Mouse (Mus musculus) cortical plate, adult 2 months (tissue): Measurements from ENCODE around the gene Crlf2.

ENCODE experiments used
- CTCF ChIP-seq: fragments of 200-500 bp; IDR thresholded peaks from 2 replicates; pipeline ENCODE4 v1.5.1; 2011; ENCODE audit warnings: mild to moderate bottlenecking, control low read depth, low read length; ENCODE audit not compliant: insufficient read depth; ENCODE audit errors: extremely low read depth
- POLR2A ChIP-seq: fragments of 200-500 bp; IDR thresholded peaks from 2 replicates; pipeline ENCODE4 v1.6.1; 2011; ENCODE audit warnings: mild to moderate bottlenecking, low read length, control low read depth; ENCODE audit not compliant: insufficient read depth; ENCODE audit errors: extremely low read depth

DNA sequence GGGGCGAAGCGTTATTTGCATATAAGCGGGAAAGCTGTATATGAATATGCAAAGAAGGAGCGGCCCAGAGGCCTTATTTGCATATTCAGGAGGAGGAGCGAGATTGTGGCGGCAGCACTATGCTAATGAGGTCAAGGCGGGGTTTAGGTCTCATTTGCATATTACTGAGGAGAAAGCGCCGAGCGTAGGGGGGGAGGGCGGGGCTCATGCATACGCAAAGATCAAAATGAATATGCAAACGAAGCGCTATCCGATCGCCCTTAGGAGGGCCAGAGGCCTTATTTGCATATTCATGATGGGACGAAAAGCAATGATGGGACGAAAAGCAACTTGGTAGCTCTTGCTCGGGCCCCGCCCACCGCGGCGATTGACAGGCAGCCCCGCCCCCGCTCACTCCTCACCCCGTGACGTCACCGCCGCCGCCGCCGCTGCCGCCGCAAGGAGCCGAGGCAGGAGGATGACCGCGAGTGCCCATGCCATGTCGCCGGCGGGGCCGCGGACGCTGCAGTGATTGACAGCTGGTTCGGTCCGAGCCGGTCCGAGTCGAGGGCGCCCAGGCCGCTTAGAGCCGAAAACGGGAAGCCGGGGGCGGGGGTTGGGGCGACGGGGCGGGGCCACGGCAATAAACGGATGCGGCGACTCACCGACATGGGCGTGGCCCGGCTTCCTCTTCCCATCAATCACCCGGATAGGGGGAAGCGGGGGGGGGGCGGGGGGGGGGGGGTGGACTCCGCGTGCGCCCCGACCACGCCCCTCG is at the start of gene Crlf2:
- TF ChIP-seq CTCF (no peak), POLR2A (no peak)
